Mouse (Mus musculus): ENCODE data around the gene Ccdc141.

GRCm38 (mm10) chr2:77105006-77105715 lies 65.3 kb downstream of the Ccdc141 start:
- TF ChIP-seq CTCF (IDR thresholded peaks at IDR 0.05; ENCODE audit: borderline replicate concordance, control insufficient read depth, extremely low read depth, insufficient read depth, low read length, poor library complexity) (no peak), POLR2A (IDR thresholded peaks at IDR 0.05; ENCODE audit: control insufficient read depth, extremely low read depth, insufficient read depth, low read length, poor library complexity) (no peak)
